Mouse (Mus musculus) c-Kit-positive CD71-negative TER-119-negative erythroid progenitor cells, embryonic 14.5 days (primary cell): ENCODE data around the gene Krt20.

ENCODE experiments used
- DNase-seq: peaks from one replicate; pipeline ENCODE4 v3.0.0-alpha.2; 2013; ENCODE audit warnings: low read depth

Krt20 gene

DNA sequence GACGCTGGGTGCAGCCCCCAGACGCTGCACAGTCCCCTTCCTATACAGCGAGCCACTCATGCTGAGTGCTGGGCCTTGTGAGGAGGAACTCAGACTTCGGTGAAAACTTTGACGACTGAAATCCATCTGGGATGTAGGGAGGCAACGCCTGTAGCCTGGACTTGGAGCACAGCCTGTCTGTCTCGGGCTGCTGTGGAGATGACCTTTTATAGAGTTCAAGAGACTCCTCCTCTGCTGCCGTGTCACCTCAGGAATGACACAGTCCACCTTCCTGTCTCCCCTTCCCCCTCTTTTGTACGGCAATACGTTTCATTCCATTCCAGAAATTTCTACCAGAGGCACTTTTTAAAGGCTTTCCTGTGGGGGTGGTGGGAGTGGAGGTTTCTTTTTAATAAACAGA lies at the start of gene Krt20:
Gene Krt20, minus strand, starts transcription at position 179 of the 400 bp plus-strand sequence.
- no peak for DNase-seq

- no peak for DNase-seq
Observed at GRCm38 (mm10) chr11:99474981-99475380, 37.0 kb upstream of the Krt20 start.

DNA sequence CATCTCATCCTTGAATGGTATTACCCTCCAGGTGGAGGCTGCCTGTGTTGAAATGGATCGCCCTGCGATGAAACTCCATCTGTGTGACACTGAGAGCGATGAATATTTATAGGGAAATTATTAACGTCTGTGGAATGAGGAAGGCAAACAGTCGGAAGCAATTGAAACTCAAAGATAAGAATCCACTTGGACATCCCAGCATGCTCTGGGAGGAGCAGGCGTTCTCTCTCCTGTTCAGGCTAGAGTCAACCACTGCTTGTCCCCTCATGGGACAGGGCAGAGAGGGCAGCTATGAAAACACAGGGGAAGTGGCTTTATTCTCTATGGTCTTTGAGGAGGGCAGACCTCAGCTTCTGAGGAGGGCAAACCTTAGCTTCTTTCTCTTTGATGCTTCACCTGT lies 35.5 kb upstream of the Krt20 start:
- no peak for DNase-seq

DNA sequence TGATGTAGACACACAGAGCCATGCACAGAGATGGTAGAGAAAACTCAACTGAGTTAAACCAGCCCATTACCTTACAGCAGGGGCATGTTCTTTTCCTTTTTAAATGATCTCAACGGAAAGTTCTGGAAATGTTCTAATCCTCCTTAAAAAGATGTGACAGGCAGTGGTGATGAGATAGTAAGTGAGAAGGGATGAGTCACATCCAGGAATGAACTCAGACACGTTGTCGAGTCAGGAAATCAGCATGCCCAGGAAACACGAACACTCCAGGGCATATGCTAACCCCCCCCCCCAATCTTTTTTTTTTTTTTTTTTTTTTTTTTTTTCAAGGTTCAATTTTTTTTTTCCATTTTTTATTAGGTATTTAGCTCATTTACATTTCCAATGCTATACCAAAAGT lies 34.5 kb upstream of the Krt20 start:
- DNase-seq, result no peak

DNA sequence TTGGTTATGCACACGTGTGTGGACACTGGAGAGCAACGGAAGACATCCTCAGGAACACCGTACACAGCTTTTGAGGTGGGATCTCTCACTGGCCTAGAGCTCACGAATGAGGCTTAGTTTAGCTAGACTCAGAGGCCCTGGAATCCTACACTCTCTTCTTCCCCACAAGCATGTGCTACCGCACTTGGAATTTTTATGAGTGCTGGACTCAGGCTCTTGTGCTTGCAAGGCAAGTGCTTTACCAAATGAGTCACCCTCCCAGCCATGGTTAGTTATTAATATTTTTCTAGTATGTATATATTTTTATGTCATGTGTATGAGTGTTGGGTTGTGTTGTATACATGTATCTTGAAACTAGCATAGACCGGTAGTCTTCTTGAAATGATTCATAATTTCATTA lies 34.0 kb upstream of the Krt20 start:
- DNase-seq, result no peak

GRCm38 (mm10) chr11:99469228-99469627 lies 31.3 kb upstream of the Krt20 start:
- no peak for DNase-seq

- DNase-seq, result no peak
Observed at GRCm38 (mm10) chr11:99468566-99468965, 30.6 kb upstream of the Krt20 start.

DNA sequence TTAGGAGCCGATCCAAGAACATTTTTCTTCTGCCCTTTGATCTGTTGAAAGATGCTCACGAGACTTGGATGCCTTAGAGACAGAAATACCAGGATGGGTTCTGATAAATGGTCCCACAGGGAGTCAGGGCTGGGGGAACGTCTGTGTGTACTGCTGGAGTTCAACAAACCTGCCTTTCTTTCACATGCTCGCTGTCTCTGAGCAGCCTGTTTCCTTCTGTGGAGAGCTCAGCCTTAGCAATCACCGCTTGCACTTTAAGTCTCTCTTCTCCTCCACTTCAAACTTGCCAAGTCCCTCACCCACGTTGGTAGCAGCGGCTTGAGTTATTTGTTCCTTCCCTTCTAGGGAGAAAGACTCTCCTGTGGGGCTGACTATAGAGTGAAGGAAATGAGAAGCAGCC lies 28.4 kb upstream of the Krt20 start:
- DNase-seq, result no peak

GRCm38 (mm10) chr11:99464836-99465235 lies 26.9 kb upstream of the Krt20 start:
- peak; percentile 60 for DNase-seq

DNA sequence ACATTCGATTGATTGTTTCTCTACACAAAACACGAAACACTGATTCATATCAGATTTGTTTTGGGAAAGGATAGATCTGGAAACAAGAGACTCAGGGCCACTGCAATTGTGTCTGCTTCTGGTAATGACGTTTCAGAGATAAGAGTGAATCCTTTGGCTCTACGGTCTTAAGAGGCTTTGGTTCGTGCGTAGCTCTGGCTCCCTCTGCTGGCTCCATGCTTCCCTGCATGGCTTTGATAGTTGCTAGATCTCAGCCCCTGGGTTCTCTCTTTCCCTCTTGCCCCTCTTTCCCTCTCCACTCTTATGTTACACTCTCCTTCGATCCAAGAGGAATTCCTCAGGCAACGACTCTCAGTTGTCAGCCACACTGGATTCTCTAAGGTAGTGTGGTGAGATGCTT lies 25.2 kb upstream of the Krt20 start:
- DNase-seq, result peak; percentile 24

DNA sequence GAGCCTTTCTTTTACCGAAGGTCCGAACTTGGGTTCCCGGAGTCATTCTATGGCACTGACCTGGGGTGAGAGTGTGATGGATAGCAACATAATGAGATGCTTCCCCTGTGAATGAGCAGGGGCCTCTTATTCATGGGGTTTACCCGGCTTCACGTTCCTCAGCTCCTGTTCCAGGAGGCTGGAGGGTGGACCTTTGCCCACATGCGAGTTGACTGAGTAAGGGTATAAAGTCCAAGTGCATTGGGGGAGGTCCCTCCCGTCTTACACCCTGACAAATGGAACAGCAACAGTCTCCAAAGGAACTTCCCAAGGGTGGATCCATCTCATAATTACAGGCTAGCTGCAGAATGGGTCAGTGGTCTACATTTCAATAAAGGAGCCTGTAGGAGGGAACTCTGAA lies 23.8 kb upstream of the Krt20 start:
- DNase-seq, result no peak

DNA sequence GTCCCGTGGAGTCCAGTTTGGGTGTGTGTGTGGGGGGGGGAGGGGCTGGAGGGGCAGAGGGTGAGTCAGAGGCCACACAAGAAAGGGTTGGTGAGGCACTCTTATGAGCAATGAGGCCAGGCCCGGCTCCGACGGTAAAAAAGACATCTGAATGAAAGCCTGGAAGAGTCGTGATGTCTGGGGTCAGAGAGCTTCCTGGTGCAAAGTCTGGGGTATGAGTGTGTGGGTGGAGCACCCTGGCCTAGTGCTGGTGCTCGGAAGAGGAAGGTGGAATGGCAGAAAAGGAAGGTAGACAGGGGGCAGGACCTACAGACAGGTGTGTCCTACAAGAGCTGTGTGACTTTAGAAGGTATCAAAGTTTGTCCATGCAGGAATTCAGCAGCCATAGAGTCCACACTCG lies 20.9 kb upstream of the Krt20 start:
- DNase-seq, result no peak

DNA sequence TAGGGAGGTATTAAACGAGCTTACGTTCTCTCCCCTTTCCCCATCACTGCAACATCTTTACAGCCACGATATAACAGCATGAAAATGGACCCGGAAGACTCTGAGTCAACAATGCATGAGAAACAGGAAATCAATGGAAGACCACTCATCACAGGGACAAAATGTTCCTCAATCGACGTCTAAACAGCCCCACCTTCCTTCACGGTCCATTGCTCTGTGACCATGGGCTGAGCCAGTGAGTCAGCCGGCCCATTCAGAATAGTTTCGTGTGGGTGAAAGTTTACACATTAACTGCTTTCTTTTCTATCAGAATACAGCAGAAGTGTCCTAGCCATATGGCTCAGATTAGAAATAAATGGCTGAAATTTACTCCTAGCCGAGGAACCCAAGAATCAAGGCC lies 16.8 kb upstream of the Krt20 start:
- no peak for DNase-seq

GRCm38 (mm10) chr11:99454044-99454443 lies 16.1 kb upstream of the Krt20 start:
- DNase-seq, result no peak

GRCm38 (mm10) chr11:99448769-99449168 lies 10.8 kb upstream of the Krt20 start:
- DNase-seq, result no peak

- DNase-seq, result no peak
Observed at GRCm38 (mm10) chr11:99441220-99441619, 3.3 kb upstream of the Krt20 start.

GRCm38 (mm10) chr11:99439465-99439864 lies 1.5 kb upstream of the Krt20 start:
- no peak for DNase-seq

GRCm38 (mm10) chr11:99436625-99437024 lies 1.3 kb downstream of the Krt20 start:
- DNase-seq, result no peak

- DNase-seq, result peak; percentile 3
Observed at GRCm38 (mm10) chr11:99430670-99431069, 7.3 kb downstream of the Krt20 start.

- DNase-seq, result no peak
Observed at GRCm38 (mm10) chr11:99422159-99422558, 15.8 kb downstream of the Krt20 start, which contains the start of gene Krt12. Krt12 (minus strand) TSS chr11:99422259.

GRCm38 (mm10) chr11:99420586-99420985 lies 17.4 kb downstream of the Krt20 start:
- DNase-seq, result no peak

DNA sequence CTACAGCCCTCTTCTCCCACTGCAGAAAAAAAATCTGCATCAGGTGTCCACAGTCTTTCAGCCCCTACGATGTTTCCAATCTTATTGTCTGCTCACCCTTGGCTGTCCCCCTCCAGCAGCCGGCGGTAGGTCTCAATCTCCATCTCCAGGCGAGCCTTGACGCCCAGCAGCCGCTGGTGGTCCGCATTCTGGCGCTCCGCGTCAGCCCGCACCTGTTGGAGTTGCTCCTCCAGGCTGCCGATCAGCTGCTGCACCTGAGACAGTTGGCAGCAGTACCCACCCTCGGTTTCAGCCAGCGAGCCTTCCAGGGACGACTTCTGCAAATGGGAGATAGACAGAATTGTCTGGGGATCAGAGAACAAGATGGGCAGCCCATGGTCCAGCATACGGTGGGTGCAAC lies 20.1 kb downstream of the Krt20 start:
- DNase-seq, result no peak

DNA sequence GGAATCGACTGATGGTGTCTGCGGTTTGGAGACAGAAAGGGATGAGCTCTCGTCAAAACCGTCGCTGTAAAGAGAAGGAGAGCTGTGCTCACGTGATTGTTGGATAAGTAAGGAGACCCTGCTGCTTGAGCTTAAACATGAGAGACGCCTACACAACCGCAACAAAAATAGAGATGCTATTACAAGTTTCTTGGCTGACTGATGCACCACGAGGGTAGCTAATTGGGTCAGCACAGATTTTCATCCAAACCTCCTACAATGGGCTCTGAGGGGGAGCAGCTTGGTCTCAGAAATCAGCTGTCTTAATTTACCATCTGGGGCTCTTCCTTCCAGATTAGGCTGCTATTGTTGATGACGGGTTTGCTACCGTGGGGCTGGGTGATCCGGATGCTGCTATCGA lies 21.0 kb downstream of the Krt20 start:
- no peak for DNase-seq

DNA sequence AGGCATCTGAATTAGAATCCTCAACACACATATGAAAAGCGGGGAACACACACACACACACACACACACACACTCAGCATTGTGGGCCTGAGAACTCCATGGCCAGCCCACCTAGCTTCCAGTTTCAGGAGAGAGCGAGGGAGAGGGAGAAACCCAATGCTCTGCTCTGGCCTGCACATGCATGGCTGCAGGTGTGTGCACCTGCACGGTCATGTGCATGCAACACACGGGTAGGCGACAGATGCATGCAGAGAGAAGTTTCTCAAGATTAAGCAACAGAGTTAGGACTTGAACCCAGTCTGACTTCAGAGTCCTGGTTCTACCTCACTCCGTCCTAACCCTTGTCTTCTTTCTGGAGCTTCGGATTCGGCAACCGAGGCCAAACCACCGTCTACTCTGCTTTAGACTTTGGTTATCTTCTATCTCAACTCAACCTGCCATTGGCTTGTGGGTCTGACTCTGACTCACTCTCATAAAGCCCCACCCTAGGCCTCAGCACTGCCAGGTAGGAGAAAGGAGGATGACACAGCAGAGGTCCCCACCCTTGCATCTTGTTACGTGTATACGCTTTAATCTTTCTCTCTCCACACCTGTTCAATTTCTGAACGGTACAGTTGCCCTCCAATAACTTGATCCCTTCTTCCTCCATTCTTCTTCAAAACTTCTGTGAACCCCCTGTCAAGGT lies 23.3 kb downstream of the Krt20 start:
- no peak for DNase-seq
